Mouse (Mus musculus) myocyte (in vitro differentiated cells): ENCODE results near the gene Dusp6.

ENCODE experiments used
- E2F4 ChIP-seq: IDR thresholded peaks from one replicate; pipeline ENCODE4 v1.6.1; 2011; ENCODE audit warnings: mild to moderate bottlenecking, control low read depth, moderate library complexity; ENCODE audit not compliant: insufficient read depth
- POLR2A ChIP-seq: IDR thresholded peaks from one replicate; pipeline ENCODE4 v1.6.1; 2011; ENCODE audit warnings: low read depth, mild to moderate bottlenecking, control low read depth, moderate library complexity; ENCODE audit not compliant: insufficient read length
- POLR2AphosphoS2 ChIP-seq: IDR thresholded peaks from one replicate; pipeline ENCODE4 v1.6.1; 2011; ENCODE audit warnings: low read depth, control low read depth; ENCODE audit not compliant: insufficient read length
- TCF12 ChIP-seq: IDR thresholded peaks from one replicate; pipeline ENCODE4 v1.6.1; 2011; ENCODE audit warnings: mild to moderate bottlenecking, control low read depth; ENCODE audit not compliant: poor library complexity, insufficient read depth, severe bottlenecking

- no peak for TF ChIP-seq TCF12
- no peak for TF ChIP-seq POLR2AphosphoS2
- TF ChIP-seq E2F4 = no peak
- no peak for TF ChIP-seq POLR2A
Measured at GRCm38 (mm10) chr10:99286213-99286612, 23.2 kb downstream of the Dusp6 start.
